Mouse (Mus musculus) hindbrain, embryonic 12.5 days (tissue): ENCODE results near the gene Gng4. TPM values are rescaled to one million over a fixed set of nuclear protein-coding genes. Genes with fewer than 3 reads are reported as not detected.

Experiments
- ATAC-seq: fragments of 200-750 bp; cut with Nextera tagmentation; 2 replicates; pipeline ENCODE4 v1.8.0; 2017; ENCODE audit warnings: moderate TSS enrichment; ENCODE audit not compliant: low FRiP score
- H3K27ac ChIP-seq: fragments of 300-500 bp; sonication (generic); 2 replicates; pipeline ENCODE4 v1.5.1; 2016; ENCODE audit warnings: mild to moderate bottlenecking
- H3K27me3 ChIP-seq: fragments of 300-500 bp; sonication (generic); 2 replicates; pipeline ENCODE4 v1.6.1; 2016; ENCODE audit warnings: mild to moderate bottlenecking
- H3K36me3 ChIP-seq: fragments of 300-500 bp; sonication (generic); 2 replicates; pipeline ENCODE4 v1.6.1; 2016; ENCODE audit warnings: mild to moderate bottlenecking
- H3K4me1 ChIP-seq: fragments of 300-500 bp; sonication (generic); 2 replicates; pipeline ENCODE4 v1.6.1; 2016
- H3K4me2 ChIP-seq: fragments of 300-500 bp; sonication (generic); replicated peaks from 2 replicates; pipeline ENCODE4 v1.6.1; 2016; ENCODE audit warnings: mild to moderate bottlenecking
- H3K4me3 ChIP-seq: fragments of 300-500 bp; sonication (generic); 2 replicates; pipeline ENCODE4 v1.5.1; 2016; ENCODE audit warnings: mild to moderate bottlenecking
- H3K9ac ChIP-seq: fragments of 300-500 bp; sonication (generic); 2 replicates; pipeline ENCODE4 v1.6.1; 2016; ENCODE audit warnings: mild to moderate bottlenecking, moderate library complexity
- H3K9me3 ChIP-seq: fragments of 300-500 bp; sonication (generic); replicated peaks from 2 replicates; pipeline ENCODE4 v1.6.1; 2016; ENCODE audit warnings: mild to moderate bottlenecking
- WGBS: fragments of 180-500 bp; shearing (Covaris S2); methylation state at CpG from one replicate; pipeline ENCODE4 v1.1.7; 2016; 5-methylcytosine and 5-hydroxymethylcytosine counted together
- polyA plus RNA-seq: library from polyadenylated mRNA; unstranded; fragments of >200 nt; fragmentation: Nextera tagmentation; extraction: Ambion mirVana; gene quantifications from 2 replicates; pipeline ENCODE4 v1.2.1, GENCODE M21; 2016

Gene Gng4
- 6.2 and 6.9 TPM in 2 replicates for polyA plus RNA-seq

GRCm38 (mm10) chr13:13783894-13784419, at the start of gene Gng4:
Gng4 (plus strand) TSS chr13:13784059.
- Histone ChIP-seq H3K4me2 (peak within 1 kb of the TSS; percentile 93), H3K9ac (peak within 1 kb of the TSS; percentile 61), H3K27me3 (peaks cover 47% of the 10 kb centered on the region), H3K9me3 (no peaks in the 10 kb centered on the region), H3K4me3 (peak within 1 kb of the TSS; percentile 55), H3K27ac (no peak within 1 kb of the TSS), H3K4me1 (peaks cover 16% of the 10 kb centered on the region), H3K36me3 (no peaks in the 10 kb centered on the region)
- peak; percentile 73 for ATAC-seq
- WGBS: under 1% methylated on average over 43 of the region's 43 CpGs

- 96% methylated on average over 4 of the region's 4 CpGs for WGBS
Observed at GRCm38 (mm10) chr13:13739232-13739631, 44.6 kb upstream of the Gng4 start.

GRCm38 (mm10) chr13:13745911-13746310, 37.9 kb upstream of the Gng4 start:
- H3K27me3 ChIP-seq: no peaks in the 10 kb centered on the region
- H3K4me2 ChIP-seq: no peak overlapping the region
- H3K9me3 ChIP-seq: no peaks in the 10 kb centered on the region
- H3K4me3 ChIP-seq: no peak overlapping the region
- no peaks in the 10 kb centered on the region for H3K4me1 ChIP-seq
- no peak overlapping the region for H3K9ac ChIP-seq
- no peak overlapping the region for H3K27ac ChIP-seq
- 91% methylated on average over 3 of the region's 3 CpGs for WGBS
- no peak for ATAC-seq
- H3K36me3 ChIP-seq: peaks cover 24% of the 10 kb centered on the region

More at GRCm38 (mm10) chr13:13739232-13739631, 44.6 kb upstream of the Gng4 start:
- H3K27me3 ChIP-seq: no peaks in the 10 kb centered on the region
- H3K9ac ChIP-seq: no peak overlapping the region
- no peaks in the 10 kb centered on the region for H3K4me1 ChIP-seq
- no peaks in the 10 kb centered on the region for H3K9me3 ChIP-seq
- no peak for ATAC-seq
- peaks cover 7% of the 10 kb centered on the region; the same call in 1 of the 2 replicates for H3K36me3 ChIP-seq
- no peak overlapping the region for H3K4me3 ChIP-seq
- H3K27ac ChIP-seq: no peak overlapping the region
- H3K4me2 ChIP-seq: no peak overlapping the region

- Histone ChIP-seq H3K27ac (no peak overlapping the region), H3K9ac (no peak overlapping the region)
- peak; percentile 65 for ATAC-seq
Observed at GRCm38 (mm10) chr13:13775778-13776494, 7.9 kb upstream of the Gng4 start.

GRCm38 (mm10) chr13:13777052-13777451, 6.8 kb upstream of the Gng4 start:
- Histone ChIP-seq H3K27ac (no peak overlapping the region), H3K27me3 (no peaks in the 10 kb centered on the region), H3K4me1 (0 out of 2 replicates have a peak, but pooled peaks cover 7% of the 10 kb centered on the region), H3K36me3 (peaks cover 6% of the 10 kb centered on the region; the same call in 1 of the 2 replicates), H3K4me3 (no peak overlapping the region), H3K9ac (no peak overlapping the region), H3K9me3 (no peaks in the 10 kb centered on the region), H3K4me2 (no peak overlapping the region)
- 87% methylated on average over 11 of the region's 11 CpGs for WGBS
- ATAC-seq: no peak

More at GRCm38 (mm10) chr13:13775778-13776494, 7.9 kb upstream of the Gng4 start:
- Histone ChIP-seq H3K4me2 (no peak overlapping the region), H3K4me3 (no peak overlapping the region), H3K9me3 (no peaks in the 10 kb centered on the region), H3K36me3 (peaks cover 6% of the 10 kb centered on the region; the same call in 1 of the 2 replicates), H3K4me1 (0 out of 2 replicates have a peak, but pooled peaks cover 7% of the 10 kb centered on the region), H3K27me3 (no peaks in the 10 kb centered on the region)

- no peak overlapping the region for H3K27ac ChIP-seq
- H3K36me3 ChIP-seq: peaks cover 6% of the 10 kb centered on the region; the same call in 1 of the 2 replicates
- no peaks in the 10 kb centered on the region for H3K9me3 ChIP-seq
- H3K4me1 ChIP-seq: 0 out of 2 replicates have a peak, but pooled peaks cover 7% of the 10 kb centered on the region
- WGBS: 84% methylated on average over 8 of the region's 8 CpGs
- no peak overlapping the region for H3K9ac ChIP-seq
- peaks cover 4% of the 10 kb centered on the region for H3K27me3 ChIP-seq
- H3K4me2 ChIP-seq: no peak overlapping the region
- H3K4me3 ChIP-seq: no peak overlapping the region
- no peak for ATAC-seq
Observed at GRCm38 (mm10) chr13:13777696-13778095, 6.2 kb upstream of the Gng4 start.

- Histone ChIP-seq H3K4me1 (peaks cover 11% of the 10 kb centered on the region; the same call in 1 of the 2 replicates), H3K4me2 (no peak overlapping the region), H3K9ac (no peak overlapping the region), H3K27ac (no peak overlapping the region), H3K36me3 (peaks cover 6% of the 10 kb centered on the region; the same call in 1 of the 2 replicates), H3K27me3 (peaks cover 16% of the 10 kb centered on the region), H3K9me3 (no peaks in the 10 kb centered on the region), H3K4me3 (no peak overlapping the region)
- 87% methylated on average over 1 of the region's 1 CpGs for WGBS
- ATAC-seq: no peak
Observed at GRCm38 (mm10) chr13:13778837-13779458, 4.9 kb upstream of the Gng4 start.

GRCm38 (mm10) chr13:13780271-13780670, 3.6 kb upstream of the Gng4 start:
- no peak overlapping the region for H3K9ac ChIP-seq
- 68% methylated on average over 3 of the region's 3 CpGs for WGBS
- peaks cover 16% of the 10 kb centered on the region; the same call in 1 of the 2 replicates for H3K4me1 ChIP-seq
- H3K9me3 ChIP-seq: no peaks in the 10 kb centered on the region
- H3K36me3 ChIP-seq: peaks cover 6% of the 10 kb centered on the region; the same call in 1 of the 2 replicates
- H3K27ac ChIP-seq: no peak overlapping the region
- no peak overlapping the region for H3K4me3 ChIP-seq
- H3K4me2 ChIP-seq: no peak overlapping the region
- peaks cover 30% of the 10 kb centered on the region for H3K27me3 ChIP-seq
- no peak for ATAC-seq

- no peaks in the 10 kb centered on the region for H3K9me3 ChIP-seq
- no peak overlapping the region for H3K9ac ChIP-seq
- no peak overlapping the region for H3K4me3 ChIP-seq
- no peak for ATAC-seq
- WGBS: 83% methylated on average over 4 of the region's 4 CpGs
- H3K36me3 ChIP-seq: peaks cover 6% of the 10 kb centered on the region; the same call in 1 of the 2 replicates
- peaks cover 17% of the 10 kb centered on the region for H3K4me1 ChIP-seq
- H3K27ac ChIP-seq: no peak overlapping the region
- H3K27me3 ChIP-seq: peaks cover 37% of the 10 kb centered on the region
- no peak overlapping the region for H3K4me2 ChIP-seq
Observed at GRCm38 (mm10) chr13:13781026-13781425, 2.8 kb upstream of the Gng4 start.

GRCm38 (mm10) chr13:13783296-13783695, 563 bp upstream of the Gng4 start:
- 47% methylated on average over 7 of the region's 7 CpGs for WGBS
- Histone ChIP-seq H3K27ac (no peak overlapping the region), H3K4me1 (peaks cover 16% of the 10 kb centered on the region), H3K27me3 (peaks cover 47% of the 10 kb centered on the region), H3K4me3 (peak overlapping the region; percentile 55; the same call in 1 of the 2 replicates), H3K36me3 (no peaks in the 10 kb centered on the region), H3K9me3 (no peaks in the 10 kb centered on the region), H3K4me2 (peak overlapping the region; percentile 93), H3K9ac (no peak overlapping the region)
- no peak for ATAC-seq

- peak; percentile 79 for ATAC-seq
- H3K4me1 ChIP-seq: peaks cover 16% of the 10 kb centered on the region
- no peaks in the 10 kb centered on the region for H3K9me3 ChIP-seq
- peak overlapping the region; percentile 61 for H3K9ac ChIP-seq
- WGBS: under 1% methylated on average over 46 of the region's 59 CpGs
- H3K27me3 ChIP-seq: peaks cover 47% of the 10 kb centered on the region
- no peaks in the 10 kb centered on the region for H3K36me3 ChIP-seq
- H3K4me2 ChIP-seq: peak overlapping the region; percentile 93
- no peak overlapping the region for H3K27ac ChIP-seq
- H3K4me3 ChIP-seq: peak overlapping the region; percentile 55
Observed at GRCm38 (mm10) chr13:13784420-13784936, 619 bp downstream of the Gng4 start.
